In genomic region chr1:137643508-137643907, GRCm38 (mm10) we compare ENCODE assay signal across 23 mouse cellular contexts.
DNase-seq lines count a peak whose midpoint lies in the region; ATAC-seq and TF ChIP-seq lines count a peak whose summit lies in the region.
"Had no signal": no experiment of that assay in that cellular context is flagged by ENCODE, and none has a peak within 500 bp of the region (broad histone marks: within the 10 kb centered on the region; RNA-seq: fewer than 3 reads in every experiment).

No protein-coding gene starts in this region.

- no peaks in the 10 kb centered on the region for H3K4me1 ChIP-seq in hindbrain, embryonic 14.5 days (replicated peaks; ENCODE audit: control insufficient read depth, insufficient read depth, low read length)
- no peaks in the 10 kb centered on the region for H3K4me1 ChIP-seq in hindbrain, embryonic 11.5 days (replicated peaks; ENCODE audit: control insufficient read depth, insufficient read depth, low read length)
- H3K4me1 ChIP-seq in neural tube, embryonic 13.5 days (replicated peaks) = peaks cover 10% of the 10 kb centered on the region; the same call in 1 of the 2 replicates
- H3K4me1 ChIP-seq in intestine, postnatal 0 days (replicated peaks; ENCODE audit: control insufficient read depth, insufficient read depth, low read length) = no peaks in the 10 kb centered on the region
- H3K4me1 ChIP-seq: megakaryocyte, embryonic 14.5 days had no signal

- no peaks in the 10 kb centered on the region for H3K9me3 ChIP-seq in hindbrain, embryonic 14.5 days (ENCODE audit: control insufficient read depth, low read length)
- H3K9me3 ChIP-seq in hindbrain, embryonic 11.5 days (ENCODE audit: control insufficient read depth, low read length) = no peaks in the 10 kb centered on the region
- no peaks in the 10 kb centered on the region for H3K9me3 ChIP-seq in neural tube, embryonic 13.5 days
- no peaks in the 10 kb centered on the region for H3K9me3 ChIP-seq in intestine, postnatal 0 days (ENCODE audit: control insufficient read depth)
- H3K9me3 ChIP-seq: megakaryocyte, embryonic 14.5 days had no signal

- H3K9ac ChIP-seq in hindbrain, embryonic 14.5 days = no peak overlapping the region
- no peak overlapping the region for H3K9ac ChIP-seq in hindbrain, embryonic 11.5 days (ENCODE audit: low read depth, low read length)
- no peak overlapping the region for H3K9ac ChIP-seq in neural tube, embryonic 13.5 days
- no peak overlapping the region for H3K9ac ChIP-seq in intestine, postnatal 0 days (ENCODE audit: low read depth, low read length)
- H3K9ac ChIP-seq: liver, postnatal 0 days had no signal

- no peak overlapping the region for H3K27ac ChIP-seq in hindbrain, embryonic 14.5 days
- H3K27ac ChIP-seq in hindbrain, embryonic 11.5 days (ENCODE audit: low read depth, low read length) = no peak overlapping the region
- no peak overlapping the region for H3K27ac ChIP-seq in neural tube, embryonic 13.5 days (replicated peaks)
- H3K27ac ChIP-seq in intestine, postnatal 0 days (ENCODE audit: low read depth, low read length) = no peak overlapping the region

- no peak overlapping the region for H3K4me2 ChIP-seq in hindbrain, embryonic 14.5 days (replicated peaks)
- H3K4me2 ChIP-seq in hindbrain, embryonic 11.5 days (replicated peaks; ENCODE audit: low read depth, low read length) = no peak overlapping the region
- no peak overlapping the region for H3K4me2 ChIP-seq in neural tube, embryonic 13.5 days
- no peak overlapping the region for H3K4me2 ChIP-seq in intestine, postnatal 0 days (replicated peaks; ENCODE audit: low read depth)
- H3K4me2 ChIP-seq: heart, embryonic 11.5 days had no signal

- H3K36me3 ChIP-seq in hindbrain, embryonic 14.5 days (replicated peaks; ENCODE audit: control insufficient read depth, insufficient read depth) = no peaks in the 10 kb centered on the region
- H3K36me3 ChIP-seq in hindbrain, embryonic 11.5 days (ENCODE audit: control insufficient read depth, insufficient read depth, low read length) = no peaks in the 10 kb centered on the region
- no peaks in the 10 kb centered on the region for H3K36me3 ChIP-seq in neural tube, embryonic 13.5 days
- H3K36me3 ChIP-seq in intestine, postnatal 0 days (ENCODE audit: control insufficient read depth, insufficient read depth) = no peaks in the 10 kb centered on the region

- H3K27me3 ChIP-seq in hindbrain, embryonic 14.5 days (ENCODE audit: control insufficient read depth, insufficient read depth, low read length) = no peaks in the 10 kb centered on the region
- no peaks in the 10 kb centered on the region for H3K27me3 ChIP-seq in hindbrain, embryonic 11.5 days (ENCODE audit: control insufficient read depth, insufficient read depth, low read length)
- no peaks in the 10 kb centered on the region for H3K27me3 ChIP-seq in neural tube, embryonic 13.5 days
- H3K27me3 ChIP-seq in intestine, postnatal 0 days (replicated peaks; ENCODE audit: control insufficient read depth, insufficient read depth, low read length) = no peaks in the 10 kb centered on the region
- H3K27me3 ChIP-seq: megakaryocyte, embryonic 14.5 days; Patski had no signal

- no peak overlapping the region for H3K4me3 ChIP-seq in hindbrain, embryonic 14.5 days (replicated peaks; ENCODE audit: low read length)
- H3K4me3 ChIP-seq in hindbrain, embryonic 11.5 days (ENCODE audit: low read depth, low read length) = no peak overlapping the region
- H3K4me3 ChIP-seq in neural tube, embryonic 13.5 days = no peak overlapping the region
- no peak overlapping the region for H3K4me3 ChIP-seq in intestine, postnatal 0 days (ENCODE audit: low read depth, low read length)
- H3K4me3 ChIP-seq: megakaryocyte, embryonic 14.5 days had no signal

- DNase-seq in cerebellum, adult 9-10 months = peak; percentile 23
- DNase-seq in hindbrain, embryonic 14.5 days (ENCODE audit: low spot score) = peak; percentile 70
- no peak for DNase-seq in hindbrain, embryonic 11.5 days (ENCODE audit: low spot score)
- no peak for DNase-seq in neural tube, embryonic 10.5 days (ENCODE audit: extremely low spot score, low spot score)
- DNase-seq: adrenal gland, postnatal 10 days; cerebellum, adult 18-20 months; cerebellum, postnatal 36 days; heart, postnatal 14 days; kidney, postnatal 36 days; left cerebral cortex, postnatal 4 days; liver; liver, postnatal 0 days; lung, postnatal 14 days; right cerebral cortex, postnatal 4 days had no signal

- TF ChIP-seq CTCF in intestine, postnatal 0 days (IDR thresholded peaks at IDR 0.05; ENCODE audit: low read depth) = no peak

- 67% methylated on average over 1 of the region's 1 CpGs for WGBS in hindbrain, embryonic 14.5 days
- WGBS in hindbrain, embryonic 11.5 days = 84% methylated on average over 1 of the region's 1 CpGs
- WGBS in neural tube, embryonic 13.5 days = 65% methylated on average over 1 of the region's 1 CpGs
- WGBS in intestine, postnatal 0 days = 79% methylated on average over 1 of the region's 1 CpGs

- no peak for ATAC-seq in cerebellum, adult (ENCODE audit: insufficient number of reproducible peaks, low FRiP score, low TSS enrichment)
- ATAC-seq in hindbrain, embryonic 14.5 days (ENCODE audit: low FRiP score) = 0 out of 2 replicates have a peak, but pooled peaks have one; percentile 24
- no peak for ATAC-seq in hindbrain, embryonic 11.5 days (ENCODE audit: low FRiP score)
- ATAC-seq in neural tube, embryonic 13.5 days (ENCODE audit: low read depth) = peak; percentile 72
- ATAC-seq in activated CD4-positive, CD25-positive, alpha-beta regulatory T cell, adult 4 months = no peak
- no peak for ATAC-seq in intestine, postnatal 0 days
- ATAC-seq: CD4-positive, CD25-positive, alpha-beta regulatory T cell, adult 4 months; inflammation-experienced regulatory T-cells, adult 6 months; liver, postnatal 0 days; Patski had no signal

Comparison
In these comparisons a context has a peak if more than half of its experiments do, and no peak if none do; other contexts are left out.
1. DNase-seq: peak in cerebellum, adult 9-10 months (single experiment) and hindbrain, embryonic 14.5 days (single experiment); none in hindbrain, embryonic 11.5 days (single experiment) and neural tube, embryonic 10.5 days (single experiment).
2. ATAC-seq: peak in hindbrain, embryonic 14.5 days (single experiment) and neural tube, embryonic 13.5 days (single experiment); none in cerebellum, adult (single experiment), hindbrain, embryonic 11.5 days (single experiment), activated CD4-positive, CD25-positive, alpha-beta regulatory T cell, adult 4 months (single experiment) and intestine, postnatal 0 days (single experiment).